Mouse (Mus musculus) heart, embryonic 12.5 days (tissue): ENCODE measurements around the gene Hrh2. TPM values are rescaled to one million over a fixed set of nuclear protein-coding genes. Genes with fewer than 3 reads are reported as not detected.

ENCODE experiments used
- ATAC-seq: fragments of 200-750 bp; cut with Nextera tagmentation; 2 replicates; pipeline ENCODE4 v1.8.0; 2017; ENCODE audit warnings: moderate TSS enrichment, moderate library complexity; ENCODE audit not compliant: insufficient number of reproducible peaks, low FRiP score
- H3K27ac ChIP-seq: fragments of 300-500 bp; sonication (generic); 2 replicates; pipeline ENCODE4 v1.5.1; 2016; ENCODE audit warnings: mild to moderate bottlenecking, moderate library complexity; ENCODE audit not compliant: poor library complexity, severe bottlenecking
- H3K27me3 ChIP-seq: fragments of 300-500 bp; sonication (generic); replicated peaks from 2 replicates; pipeline ENCODE4 v1.6.1; 2016; ENCODE audit warnings: mild to moderate bottlenecking, moderate library complexity
- H3K36me3 ChIP-seq: fragments of 300-500 bp; sonication (generic); 2 replicates; pipeline ENCODE4 v1.6.1; 2016; ENCODE audit warnings: mild to moderate bottlenecking, moderate library complexity
- H3K4me1 ChIP-seq: fragments of 300-500 bp; sonication (generic); replicated peaks from 2 replicates; pipeline ENCODE4 v1.6.1; 2016; ENCODE audit warnings: mild to moderate bottlenecking
- H3K4me2 ChIP-seq: fragments of 300-500 bp; sonication (generic); 2 replicates; pipeline ENCODE4 v1.6.1; 2016; ENCODE audit warnings: mild to moderate bottlenecking, moderate library complexity
- H3K4me3 ChIP-seq: fragments of 300-500 bp; sonication (generic); 2 replicates; pipeline ENCODE4 v1.5.1; 2016; ENCODE audit warnings: mild to moderate bottlenecking
- H3K9ac ChIP-seq: fragments of 300-500 bp; sonication (generic); 2 replicates; pipeline ENCODE4 v1.6.1; 2016; ENCODE audit warnings: mild to moderate bottlenecking, moderate library complexity
- H3K9me3 ChIP-seq: fragments of 300-500 bp; sonication (generic); replicated peaks from 2 replicates; pipeline ENCODE4 v1.6.1; 2016; ENCODE audit warnings: mild to moderate bottlenecking, moderate library complexity
- WGBS: fragments of 180-500 bp; shearing (Covaris S2); methylation state at CpG from one replicate; pipeline ENCODE4 v1.1.7; 2016; 5-methylcytosine and 5-hydroxymethylcytosine counted together
- polyA plus RNA-seq: library from polyadenylated mRNA; unstranded; fragments of >200 nt; fragmentation: Nextera tagmentation; extraction: Ambion mirVana; gene quantifications from 2 replicates; pipeline ENCODE4 v1.2.1, GENCODE M21; 2016

The Hrh2 gene
- polyA plus RNA-seq, 1 experiment from 2014 or later, result not detected

GRCm38 (mm10) chr13:54176406-54177020 is 15.4 kb upstream of the Hrh2 start:
- Histone ChIP-seq H3K27me3 (0 out of 2 replicates have a peak, but pooled peaks cover under 1% of the 10 kb centered on the region), H3K4me2 (no peak overlapping the region), H3K9ac (no peak overlapping the region), H3K9me3 (peaks cover 5% of the 10 kb centered on the region), H3K27ac (no peak overlapping the region), H3K4me1 (peaks cover 8% of the 10 kb centered on the region), H3K4me3 (no peak overlapping the region), H3K36me3 (no peaks in the 10 kb centered on the region)
- ATAC-seq, result no peak
- WGBS, result 76% methylated on average over 4 of the region's 4 CpGs

- no peak overlapping the region for H3K4me3 ChIP-seq
- no peaks in the 10 kb centered on the region for H3K36me3 ChIP-seq
- peaks cover 5% of the 10 kb centered on the region for H3K9me3 ChIP-seq
- no peak overlapping the region for H3K4me2 ChIP-seq
- H3K9ac ChIP-seq, result no peak overlapping the region
- no peak overlapping the region for H3K27ac ChIP-seq
- WGBS, result 55% methylated on average over 2 of the region's 2 CpGs
- no peak for ATAC-seq
- H3K27me3 ChIP-seq, result no peaks in the 10 kb centered on the region
- H3K4me1 ChIP-seq, result peaks cover 8% of the 10 kb centered on the region
Measured at GRCm38 (mm10) chr13:54177346-54177745, 14.6 kb upstream of the Hrh2 start.

GRCm38 (mm10) chr13:54178647-54179046 is 13.3 kb upstream of the Hrh2 start:
- no peak overlapping the region for H3K27ac ChIP-seq
- no peaks in the 10 kb centered on the region for H3K36me3 ChIP-seq
- 35% methylated on average over 5 of the region's 5 CpGs for WGBS
- peaks cover 5% of the 10 kb centered on the region for H3K9me3 ChIP-seq
- ATAC-seq, result no peak
- no peak overlapping the region for H3K4me3 ChIP-seq
- peaks cover 8% of the 10 kb centered on the region for H3K4me1 ChIP-seq
- no peak overlapping the region for H3K4me2 ChIP-seq
- H3K9ac ChIP-seq, result no peak overlapping the region
- no peaks in the 10 kb centered on the region for H3K27me3 ChIP-seq

GRCm38 (mm10) chr13:54179971-54180370 is 12.0 kb upstream of the Hrh2 start:
- Histone ChIP-seq H3K4me1 (peaks cover 8% of the 10 kb centered on the region), H3K27me3 (no peaks in the 10 kb centered on the region), H3K4me3 (no peak overlapping the region), H3K36me3 (no peaks in the 10 kb centered on the region), H3K27ac (no peak overlapping the region), H3K4me2 (no peak overlapping the region), H3K9me3 (no peaks in the 10 kb centered on the region), H3K9ac (no peak overlapping the region)
- 82% methylated on average over 3 of the region's 3 CpGs for WGBS
- ATAC-seq, result no peak

- H3K4me2 ChIP-seq, result no peak overlapping the region
- H3K27me3 ChIP-seq, result no peaks in the 10 kb centered on the region
- no peaks in the 10 kb centered on the region for H3K36me3 ChIP-seq
- no peak for ATAC-seq
- 53% methylated on average over 3 of the region's 3 CpGs for WGBS
- no peak overlapping the region for H3K9ac ChIP-seq
- H3K9me3 ChIP-seq, result no peaks in the 10 kb centered on the region; the same call in 1 of the 2 replicates
- H3K27ac ChIP-seq, result no peak overlapping the region
- no peak overlapping the region for H3K4me3 ChIP-seq
- peaks cover 8% of the 10 kb centered on the region for H3K4me1 ChIP-seq
Measured at GRCm38 (mm10) chr13:54180461-54180860, 11.5 kb upstream of the Hrh2 start.

- no peaks in the 10 kb centered on the region; the same call in 1 of the 2 replicates for H3K9me3 ChIP-seq
- no peak overlapping the region for H3K4me3 ChIP-seq
- H3K4me2 ChIP-seq, result no peak overlapping the region
- ATAC-seq, result no peak
- H3K36me3 ChIP-seq, result no peaks in the 10 kb centered on the region
- peaks cover 8% of the 10 kb centered on the region for H3K4me1 ChIP-seq
- no peaks in the 10 kb centered on the region for H3K27me3 ChIP-seq
- H3K27ac ChIP-seq, result no peak overlapping the region
- 80% methylated on average over 6 of the region's 6 CpGs for WGBS
- H3K9ac ChIP-seq, result no peak overlapping the region
Measured at GRCm38 (mm10) chr13:54181318-54181717, 10.6 kb upstream of the Hrh2 start.

- no peak overlapping the region for H3K4me2 ChIP-seq
- H3K9ac ChIP-seq, result no peak overlapping the region
- no peak overlapping the region for H3K27ac ChIP-seq
- H3K4me1 ChIP-seq, result peaks cover 8% of the 10 kb centered on the region
- WGBS, result 87% methylated on average over 4 of the region's 4 CpGs
- ATAC-seq, result no peak
- H3K4me3 ChIP-seq, result no peak overlapping the region
- no peaks in the 10 kb centered on the region; the same call in 1 of the 2 replicates for H3K9me3 ChIP-seq
- H3K36me3 ChIP-seq, result no peaks in the 10 kb centered on the region
- H3K27me3 ChIP-seq, result no peaks in the 10 kb centered on the region
Measured at GRCm38 (mm10) chr13:54181947-54182346, 10.0 kb upstream of the Hrh2 start.

GRCm38 (mm10) chr13:54186394-54186793 is 5.5 kb upstream of the Hrh2 start:
- ATAC-seq, result no peak
- no peak overlapping the region for H3K4me2 ChIP-seq

GRCm38 (mm10) chr13:54188190-54188706 is 3.7 kb upstream of the Hrh2 start:
- H3K27me3 ChIP-seq, result peaks cover 26% of the 10 kb centered on the region
- no peak overlapping the region for H3K4me2 ChIP-seq
- WGBS, result 57% methylated on average over 7 of the region's 7 CpGs
- H3K9ac ChIP-seq, result no peak overlapping the region
- H3K4me3 ChIP-seq, result no peak overlapping the region
- no peak for ATAC-seq
- H3K36me3 ChIP-seq, result no peaks in the 10 kb centered on the region
- H3K27ac ChIP-seq, result no peak overlapping the region
- peaks cover 11% of the 10 kb centered on the region for H3K4me1 ChIP-seq
- H3K9me3 ChIP-seq, result no peaks in the 10 kb centered on the region; the same call in 1 of the 2 replicates

More at GRCm38 (mm10) chr13:54186394-54186793, 5.5 kb upstream of the Hrh2 start:
- H3K9me3 ChIP-seq, result no peaks in the 10 kb centered on the region; the same call in 1 of the 2 replicates
- H3K27ac ChIP-seq, result no peak overlapping the region
- no peak overlapping the region for H3K9ac ChIP-seq
- 77% methylated on average over 5 of the region's 5 CpGs for WGBS
- H3K4me3 ChIP-seq, result no peak overlapping the region
- H3K27me3 ChIP-seq, result peaks cover 8% of the 10 kb centered on the region
- H3K4me1 ChIP-seq, result no peaks in the 10 kb centered on the region
- H3K36me3 ChIP-seq, result no peaks in the 10 kb centered on the region

- Histone ChIP-seq H3K4me3 (no peak overlapping the region), H3K4me2 (no peak overlapping the region), H3K27ac (no peak overlapping the region), H3K4me1 (peaks cover 11% of the 10 kb centered on the region), H3K9ac (no peak overlapping the region), H3K9me3 (no peaks in the 10 kb centered on the region; the same call in 1 of the 2 replicates), H3K36me3 (no peaks in the 10 kb centered on the region), H3K27me3 (peaks cover 42% of the 10 kb centered on the region)
- ATAC-seq, result no peak
- WGBS, result 63% methylated on average over 14 of the region's 14 CpGs
Measured at GRCm38 (mm10) chr13:54189896-54190295, 2.0 kb upstream of the Hrh2 start.

GRCm38 (mm10) chr13:54191181-54191580 is 748 bp upstream of the Hrh2 start:
- Histone ChIP-seq H3K4me3 (no peak overlapping the region), H3K9me3 (no peaks in the 10 kb centered on the region), H3K4me1 (peaks cover 11% of the 10 kb centered on the region), H3K36me3 (no peaks in the 10 kb centered on the region), H3K27ac (no peak overlapping the region), H3K27me3 (peaks cover 44% of the 10 kb centered on the region), H3K9ac (no peak overlapping the region), H3K4me2 (no peak overlapping the region)
- 68% methylated on average over 3 of the region's 3 CpGs for WGBS
- no peak for ATAC-seq

GRCm38 (mm10) chr13:54193580-54193979 is 1.7 kb downstream of the Hrh2 start:
- no peaks in the 10 kb centered on the region for H3K36me3 ChIP-seq
- ATAC-seq, result no peak
- no peak overlapping the region for H3K27ac ChIP-seq
- peaks cover 11% of the 10 kb centered on the region for H3K4me1 ChIP-seq
- WGBS, result 47% methylated on average over 5 of the region's 5 CpGs
- no peak overlapping the region for H3K4me3 ChIP-seq
- H3K4me2 ChIP-seq, result no peak overlapping the region
- H3K9ac ChIP-seq, result no peak overlapping the region
- no peaks in the 10 kb centered on the region for H3K9me3 ChIP-seq
- peaks cover 55% of the 10 kb centered on the region for H3K27me3 ChIP-seq
